Mouse (Mus musculus): ENCODE results near the gene Sema4d.

- TF ChIP-seq POLR2A (IDR thresholded peaks at IDR 0.05; ENCODE audit: insufficient read depth, low read length) (no peak), CTCF (IDR thresholded peaks at IDR 0.05; ENCODE audit: low read depth, low read length) (no peak), EP300 (IDR thresholded peaks at IDR 0.05; ENCODE audit: insufficient read depth, low read depth, low read length) (no peak)
Observed at GRCm38 (mm10) chr13:51771802-51772206, 21.7 kb downstream of the Sema4d start.
